Mouse (Mus musculus): ENCODE measurements around the gene Ubtf. TPM values are rescaled to one million over a fixed set of nuclear protein-coding genes. Genes with fewer than 3 reads are reported as not detected.

Gene Ubtf
- polyA plus RNA-seq, 1 experiment = not detected

- peak overlapping the region; percentile 64; the same call in 1 of the 2 replicates for H3K27ac ChIP-seq (ENCODE audit: insufficient read depth, low read depth, low read length)
- 2% methylated on average over 54 of the region's 73 CpGs for WGBS
- no peak for TF ChIP-seq POLR2A (IDR thresholded peaks at IDR 0.05; ENCODE audit: insufficient read depth, low read depth, low read length)
- H3K4me1 ChIP-seq (ENCODE audit: control insufficient read depth, insufficient read depth, low read length) = peaks cover 21% of the 10 kb centered on the region
- H3K4me3 ChIP-seq (ENCODE audit: insufficient read depth, low read depth, low read length) = peak overlapping the region; percentile 93
Observed at GRCm38 (mm10) chr11:102295598-102296471, 23.7 kb downstream of the Ubtf start.

- H3K4me1 ChIP-seq (ENCODE audit: control insufficient read depth, insufficient read depth, low read length) = peaks cover 21% of the 10 kb centered on the region
- 17% methylated on average over 12 of the region's 12 CpGs for WGBS
- TF ChIP-seq POLR2A (IDR thresholded peaks at IDR 0.05; ENCODE audit: insufficient read depth, low read depth, low read length) = no peak
- TF ChIP-seq CTCF (IDR thresholded peaks at IDR 0.05; ENCODE audit: insufficient read depth, low read depth, low read length) = no peak
- peak overlapping the region; percentile 93 for H3K4me3 ChIP-seq (ENCODE audit: insufficient read depth, low read depth, low read length)
- 0 out of 2 replicates have a peak overlapping the region, but pooled peaks have one; percentile 64 for H3K27ac ChIP-seq (ENCODE audit: insufficient read depth, low read depth, low read length)
Observed at GRCm38 (mm10) chr11:102294887-102295597, 24.5 kb downstream of the Ubtf start.

GRCm38 (mm10) chr11:102294416-102294815, 25.1 kb downstream of the Ubtf start:
- WGBS = 83% methylated on average over 5 of the region's 5 CpGs
- Histone ChIP-seq H3K4me3 (ENCODE audit: insufficient read depth, low read depth, low read length) (no peak overlapping the region), H3K27ac (ENCODE audit: insufficient read depth, low read depth, low read length) (no peak overlapping the region), H3K4me1 (ENCODE audit: control insufficient read depth, insufficient read depth, low read length) (peaks cover 21% of the 10 kb centered on the region)
- TF ChIP-seq CTCF (IDR thresholded peaks at IDR 0.05; ENCODE audit: insufficient read depth, low read depth, low read length) = no peak
- TF ChIP-seq POLR2A (IDR thresholded peaks at IDR 0.05; ENCODE audit: insufficient read depth, low read depth, low read length) = no peak

- TF ChIP-seq POLR2A (IDR thresholded peaks at IDR 0.05; ENCODE audit: insufficient read depth, low read depth, low read length) (no peak), CTCF (IDR thresholded peaks at IDR 0.05; ENCODE audit: insufficient read depth, low read depth, low read length) (no peak)
- Histone ChIP-seq H3K4me3 (ENCODE audit: insufficient read depth, low read depth, low read length) (no peak overlapping the region), H3K27ac (ENCODE audit: insufficient read depth, low read depth, low read length) (no peak overlapping the region), H3K4me1 (ENCODE audit: control insufficient read depth, insufficient read depth, low read length) (peaks cover 21% of the 10 kb centered on the region)
- 93% methylated on average over 13 of the region's 13 CpGs for WGBS
Observed at GRCm38 (mm10) chr11:102293971-102294370, 25.6 kb downstream of the Ubtf start.

DNA sequence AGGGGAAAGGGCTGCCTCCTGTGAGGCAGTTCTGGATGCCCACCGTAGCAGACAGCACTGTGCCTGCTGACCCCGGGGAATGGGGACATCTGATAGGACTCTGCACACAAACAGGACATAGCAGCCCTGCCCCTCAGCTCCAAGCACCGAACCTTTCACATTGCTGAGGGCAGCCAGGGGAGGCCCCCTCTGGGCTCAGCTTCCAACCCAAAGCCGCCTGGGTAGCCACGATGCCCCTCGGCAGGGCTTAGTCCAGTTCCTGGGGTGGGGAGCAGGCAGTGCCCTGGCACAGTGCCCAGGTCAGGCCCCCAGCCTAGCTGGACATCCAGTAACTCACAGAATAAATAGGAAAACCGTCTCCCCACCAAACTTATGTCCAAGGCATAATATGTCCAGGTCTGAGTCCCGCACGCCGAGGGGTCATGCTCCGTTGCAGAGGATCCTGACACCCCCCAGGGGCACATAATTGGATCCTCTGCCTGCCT, 28.4 kb downstream of the Ubtf start:
- 77% methylated on average over 11 of the region's 11 CpGs for WGBS
- no peak overlapping the region for H3K27ac ChIP-seq (ENCODE audit: insufficient read depth, low read depth, low read length)

DNA sequence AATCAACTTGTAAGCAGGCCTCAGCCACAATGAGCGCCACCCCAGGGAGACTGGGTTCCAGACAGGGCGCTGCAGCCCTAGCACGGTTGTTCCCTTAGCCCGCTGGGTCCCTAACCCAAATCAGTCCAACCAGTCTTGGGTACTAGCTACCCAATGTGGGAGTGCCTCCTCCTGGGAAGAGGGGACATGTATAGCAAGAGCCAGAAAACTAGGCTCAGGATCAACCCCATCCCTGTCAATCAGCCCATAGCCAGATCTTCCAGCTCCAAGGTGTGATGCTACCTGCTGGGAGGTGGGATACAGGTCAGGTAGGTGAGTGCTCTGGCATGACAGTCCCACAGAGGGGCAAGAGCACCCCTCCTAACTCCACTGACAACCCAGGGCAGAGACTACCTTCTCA, 29.4 kb downstream of the Ubtf start:
- TF ChIP-seq POLR2A (IDR thresholded peaks at IDR 0.05; ENCODE audit: insufficient read depth, low read depth, low read length) = no peak
- TF ChIP-seq CTCF (IDR thresholded peaks at IDR 0.05; ENCODE audit: insufficient read depth, low read depth, low read length) = no peak
- WGBS = 84% methylated on average over 4 of the region's 4 CpGs
- Histone ChIP-seq H3K4me1 (ENCODE audit: control insufficient read depth, insufficient read depth, low read length) (peaks cover 11% of the 10 kb centered on the region), H3K27ac (ENCODE audit: insufficient read depth, low read depth, low read length) (no peak overlapping the region), H3K4me3 (ENCODE audit: insufficient read depth, low read depth, low read length) (no peak overlapping the region)

More for the DNA sequence above, 28.4 kb downstream of the Ubtf start:
- TF ChIP-seq CTCF (IDR thresholded peaks at IDR 0.05; ENCODE audit: insufficient read depth, low read depth, low read length) = no peak
- no peak for TF ChIP-seq POLR2A (IDR thresholded peaks at IDR 0.05; ENCODE audit: insufficient read depth, low read depth, low read length)
- peaks cover 17% of the 10 kb centered on the region for H3K4me1 ChIP-seq (ENCODE audit: control insufficient read depth, insufficient read depth, low read length)
- no peak overlapping the region for H3K4me3 ChIP-seq (ENCODE audit: insufficient read depth, low read depth, low read length)

DNA sequence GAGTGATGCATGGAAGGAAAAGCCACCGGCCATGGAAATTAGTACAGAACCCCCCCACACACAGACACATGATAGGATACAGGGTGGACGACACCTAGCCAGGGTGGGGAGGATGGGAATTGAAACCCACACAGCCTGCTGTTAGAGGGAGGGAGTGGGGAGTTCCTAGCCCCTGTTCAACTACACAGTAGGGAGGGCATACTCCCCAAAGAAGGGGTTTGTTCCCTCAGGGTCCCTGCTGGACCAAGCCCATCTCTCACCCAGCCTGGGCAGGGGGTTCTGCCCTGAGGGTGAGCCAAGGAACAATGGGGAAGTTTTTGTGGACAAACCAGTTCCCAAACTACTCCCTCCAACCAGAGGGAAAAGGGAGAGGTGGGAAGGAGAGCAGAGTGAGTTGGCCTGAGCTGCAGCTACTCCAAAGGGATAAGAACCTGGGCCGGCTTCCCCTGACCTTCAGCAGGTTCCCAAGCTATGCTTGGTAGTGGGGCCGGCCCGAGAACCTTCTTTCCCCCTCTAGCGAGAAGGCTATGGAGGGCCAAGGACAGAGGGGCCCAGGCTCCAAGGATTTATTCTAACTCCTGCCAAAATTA, 29.9 kb downstream of the Ubtf start:
- Histone ChIP-seq H3K4me3 (ENCODE audit: insufficient read depth, low read depth, low read length) (no peak overlapping the region), H3K27ac (ENCODE audit: insufficient read depth, low read depth, low read length) (no peak overlapping the region), H3K4me1 (ENCODE audit: control insufficient read depth, insufficient read depth, low read length) (peaks cover 6% of the 10 kb centered on the region; the same call in 1 of the 2 replicates)
- TF ChIP-seq POLR2A (IDR thresholded peaks at IDR 0.05; ENCODE audit: insufficient read depth, low read depth, low read length) = no peak
- TF ChIP-seq CTCF (IDR thresholded peaks at IDR 0.05; ENCODE audit: insufficient read depth, low read depth, low read length) = no peak
- 60% methylated on average over 6 of the region's 6 CpGs for WGBS

DNA sequence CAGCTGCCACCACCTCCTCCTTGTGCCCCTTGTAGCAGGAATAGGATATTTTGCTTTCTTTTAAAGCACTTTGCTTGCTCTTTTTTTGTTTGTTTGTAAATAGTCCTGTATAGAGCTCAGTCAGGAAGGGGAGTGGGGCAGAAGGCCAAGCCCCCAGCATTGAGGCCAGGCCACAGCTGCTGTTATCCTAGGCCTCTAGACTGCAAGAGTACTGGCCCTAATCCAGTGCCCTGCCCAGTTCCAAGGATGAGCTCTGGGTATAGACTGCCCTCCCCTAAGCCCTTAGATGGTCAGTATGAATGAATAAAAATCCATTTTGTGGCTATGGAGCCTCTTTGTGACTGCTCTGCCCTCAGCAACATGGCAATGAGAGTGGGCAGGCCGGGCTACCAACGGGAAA, 30.6 kb downstream of the Ubtf start:
- Histone ChIP-seq H3K27ac (ENCODE audit: insufficient read depth, low read depth, low read length) (no peak overlapping the region), H3K4me1 (ENCODE audit: control insufficient read depth, insufficient read depth, low read length) (peaks cover under 1% of the 10 kb centered on the region; the same call in 1 of the 2 replicates), H3K4me3 (ENCODE audit: insufficient read depth, low read depth, low read length) (no peak overlapping the region)
- TF ChIP-seq POLR2A (IDR thresholded peaks at IDR 0.05; ENCODE audit: insufficient read depth, low read depth, low read length) = no peak
- 74% methylated on average over 2 of the region's 2 CpGs for WGBS

Measured in olfactory bulb, adult 2 months (tissue).